Mouse (Mus musculus) intestine, embryonic 16.5 days (tissue): ENCODE data around the gene Bcl11a. TPM values are rescaled to one million over a fixed set of nuclear protein-coding genes. Genes with fewer than 3 reads are reported as not detected.

Source experiments
- ATAC-seq: fragments of 200-750 bp; cut with Nextera tagmentation; 2 replicates; pipeline ENCODE4 v1.8.0; 2017; ENCODE audit warnings: moderate TSS enrichment, moderate library complexity
- H3K27ac ChIP-seq: fragments of 300-500 bp; sonication (generic); 2 replicates; pipeline ENCODE4 v1.5.1; 2014; ENCODE audit warnings: mild to moderate bottlenecking, low read length
- H3K27me3 ChIP-seq: fragments of 300-500 bp; sonication (generic); replicated peaks from 2 replicates; pipeline ENCODE4 v1.6.1; 2014; ENCODE audit warnings: low read length, control low read depth, mixed read lengths; ENCODE audit not compliant: control insufficient read depth, insufficient read depth
- H3K36me3 ChIP-seq: fragments of 300-500 bp; sonication (generic); 2 replicates; pipeline ENCODE4 v1.6.1; 2014; ENCODE audit warnings: low read length, control low read depth; ENCODE audit not compliant: control insufficient read depth, insufficient read depth
- H3K4me1 ChIP-seq: fragments of 300-500 bp; sonication (generic); 2 replicates; pipeline ENCODE4 v1.6.1; 2014; ENCODE audit warnings: low read length, control low read depth, mixed read lengths; ENCODE audit not compliant: control insufficient read depth, insufficient read depth
- H3K4me2 ChIP-seq: fragments of 300-500 bp; sonication (generic); 2 replicates; pipeline ENCODE4 v1.6.1; 2014; ENCODE audit warnings: low read depth, low read length, control low read depth
- H3K4me3 ChIP-seq: fragments of 300-500 bp; sonication (generic); 2 replicates; pipeline ENCODE4 v1.5.1; 2014; ENCODE audit warnings: mild to moderate bottlenecking, low read length
- H3K9ac ChIP-seq: fragments of 300-500 bp; sonication (generic); 2 replicates; pipeline ENCODE4 v1.6.1; 2014; ENCODE audit warnings: low read depth, low read length
- H3K9me3 ChIP-seq: fragments of 300-500 bp; sonication (generic); 2 replicates; pipeline ENCODE4 v1.6.1; 2016; ENCODE audit warnings: low read length, control low read depth; ENCODE audit not compliant: control insufficient read depth
- WGBS: fragments of 180-500 bp; shearing (Covaris S2); extraction: QIAGEN DNeasy Blood & Tissue Kit; methylation state at CpG from one replicate; pipeline ENCODE4 v1.1.7; 2014; 5-methylcytosine and 5-hydroxymethylcytosine counted together
- polyA plus RNA-seq: library from polyadenylated mRNA; unstranded; fragments of >200 nt; fragmentation: Nextera tagmentation; extraction: Ambion mirVana; gene quantifications from 2 replicates; pipeline ENCODE4 v1.2.1, GENCODE M21; 2015

Gene Bcl11a
- polyA plus RNA-seq, 1 experiment from 2014 or later: 14.8 TPM

GRCm38 (mm10) chr11:24214509-24215134 is 136.8 kb downstream of the Bcl11a start:
- Histone ChIP-seq H3K4me1 (peaks cover under 1% of the 10 kb centered on the region; the same call in 1 of the 2 replicates), H3K9me3 (no peaks in the 10 kb centered on the region), H3K36me3 (no peaks in the 10 kb centered on the region), H3K9ac (no peak overlapping the region), H3K4me2 (no peak overlapping the region), H3K27ac (no peak overlapping the region), H3K4me3 (no peak overlapping the region), H3K27me3 (no peaks in the 10 kb centered on the region)
- no peak for ATAC-seq
- WGBS: 70% methylated on average over 3 of the region's 3 CpGs

GRCm38 (mm10) chr11:24217741-24218333 is 140.0 kb downstream of the Bcl11a start:
- Histone ChIP-seq H3K27me3 (no peaks in the 10 kb centered on the region), H3K4me2 (no peak overlapping the region), H3K4me1 (no peaks in the 10 kb centered on the region), H3K27ac (no peak overlapping the region), H3K36me3 (no peaks in the 10 kb centered on the region), H3K4me3 (no peak overlapping the region), H3K9me3 (no peaks in the 10 kb centered on the region), H3K9ac (no peak overlapping the region)
- 92% methylated on average over 6 of the region's 6 CpGs for WGBS
- ATAC-seq: no peak

GRCm38 (mm10) chr11:24221601-24222307 is 143.9 kb downstream of the Bcl11a start:
- ATAC-seq: no peak
- no peak overlapping the region for H3K27ac ChIP-seq
- 71% methylated on average over 4 of the region's 4 CpGs for WGBS
- H3K36me3 ChIP-seq: no peaks in the 10 kb centered on the region
- H3K4me1 ChIP-seq: no peaks in the 10 kb centered on the region
- H3K9me3 ChIP-seq: no peaks in the 10 kb centered on the region
- no peak overlapping the region for H3K9ac ChIP-seq
- H3K27me3 ChIP-seq: no peaks in the 10 kb centered on the region
- no peak overlapping the region for H3K4me3 ChIP-seq
- no peak overlapping the region for H3K4me2 ChIP-seq

Other genes starting within 250 kb of the Bcl11a start
- 8.5 and 9.1 TPM in 2 replicates for gene Papolg, start 182.8 kb upstream of the Bcl11a start, polyA plus RNA-seq
- gene A830031A19Rik, start 3.0 kb upstream of the Bcl11a start, polyA plus RNA-seq: not detected in 2 replicates